Mouse (Mus musculus): ENCODE data around the gene Ubash3a.

Ubash3a gene

GRCm38 (mm10) chr17:31216068-31216955 lies 8.6 kb downstream of the Ubash3a start:
- no peak for DNase-seq (ENCODE audit: low read depth)

- DNase-seq (ENCODE audit: low read depth) = no peak
These were observed 15.2 kb downstream of the Ubash3a start for GRCm38 (mm10) chr17:31222810-31223310.

- no peak for DNase-seq (ENCODE audit: low read depth)
These were observed 16.2 kb downstream of the Ubash3a start for GRCm38 (mm10) chr17:31223835-31224234.

- no peak for DNase-seq (ENCODE audit: low read depth)
These were observed 16.9 kb downstream of the Ubash3a start for GRCm38 (mm10) chr17:31224591-31224990.

GRCm38 (mm10) chr17:31226368-31226767 lies 18.7 kb downstream of the Ubash3a start:
- no peak for DNase-seq (ENCODE audit: low read depth)

- no peak for DNase-seq (ENCODE audit: low read depth)
These were observed 19.3 kb downstream of the Ubash3a start for GRCm38 (mm10) chr17:31226931-31227330.

GRCm38 (mm10) chr17:31231780-31232179 lies 24.1 kb downstream of the Ubash3a start:
- DNase-seq (ENCODE audit: low read depth) = no peak

GRCm38 (mm10) chr17:31232251-31233010 lies 24.8 kb downstream of the Ubash3a start:
- DNase-seq (ENCODE audit: low read depth) = no peak

GRCm38 (mm10) chr17:31235915-31236314 lies 28.2 kb downstream of the Ubash3a start:
- DNase-seq (ENCODE audit: low read depth) = no peak

- DNase-seq (ENCODE audit: low read depth) = no peak
These were observed 30.8 kb downstream of the Ubash3a start for GRCm38 (mm10) chr17:31238234-31239020.

- DNase-seq (ENCODE audit: low read depth) = no peak
These were observed 33.5 kb downstream of the Ubash3a start for GRCm38 (mm10) chr17:31241156-31241555.

- DNase-seq (ENCODE audit: low read depth) = no peak
These were observed 35.1 kb downstream of the Ubash3a start for GRCm38 (mm10) chr17:31242764-31243163.

GRCm38 (mm10) chr17:31245321-31245720 lies 37.6 kb downstream of the Ubash3a start:
- no peak for DNase-seq (ENCODE audit: low read depth)

GRCm38 (mm10) chr17:31247144-31247543 lies 39.5 kb downstream of the Ubash3a start:
- no peak for DNase-seq (ENCODE audit: low read depth)

- no peak for DNase-seq (ENCODE audit: low read depth)
These were observed 46.3 kb downstream of the Ubash3a start for GRCm38 (mm10) chr17:31253951-31254350.

- DNase-seq (ENCODE audit: low read depth) = no peak
These were observed 46.8 kb downstream of the Ubash3a start for GRCm38 (mm10) chr17:31254463-31254931.

GRCm38 (mm10) chr17:31257149-31257548 lies 49.5 kb downstream of the Ubash3a start:
- DNase-seq (ENCODE audit: low read depth) = no peak

- no peak for DNase-seq (ENCODE audit: low read depth)
These were observed 50.2 kb downstream of the Ubash3a start for GRCm38 (mm10) chr17:31257898-31258297.

GRCm38 (mm10) chr17:31258310-31258865 lies 50.7 kb downstream of the Ubash3a start:
- no peak for DNase-seq (ENCODE audit: low read depth)

- DNase-seq (ENCODE audit: low read depth) = no peak
These were observed 51.5 kb downstream of the Ubash3a start for GRCm38 (mm10) chr17:31259145-31259544.

- no peak for DNase-seq (ENCODE audit: low read depth)
These were observed 52.2 kb downstream of the Ubash3a start for GRCm38 (mm10) chr17:31259825-31260224.

- DNase-seq (ENCODE audit: low read depth) = no peak
These were observed 52.8 kb downstream of the Ubash3a start for GRCm38 (mm10) chr17:31260430-31260829.

Measured in fibroblast of lung, adult 2 months (primary cell).